Mouse (Mus musculus): Measurements from ENCODE around the gene Zfp316.

DNA sequence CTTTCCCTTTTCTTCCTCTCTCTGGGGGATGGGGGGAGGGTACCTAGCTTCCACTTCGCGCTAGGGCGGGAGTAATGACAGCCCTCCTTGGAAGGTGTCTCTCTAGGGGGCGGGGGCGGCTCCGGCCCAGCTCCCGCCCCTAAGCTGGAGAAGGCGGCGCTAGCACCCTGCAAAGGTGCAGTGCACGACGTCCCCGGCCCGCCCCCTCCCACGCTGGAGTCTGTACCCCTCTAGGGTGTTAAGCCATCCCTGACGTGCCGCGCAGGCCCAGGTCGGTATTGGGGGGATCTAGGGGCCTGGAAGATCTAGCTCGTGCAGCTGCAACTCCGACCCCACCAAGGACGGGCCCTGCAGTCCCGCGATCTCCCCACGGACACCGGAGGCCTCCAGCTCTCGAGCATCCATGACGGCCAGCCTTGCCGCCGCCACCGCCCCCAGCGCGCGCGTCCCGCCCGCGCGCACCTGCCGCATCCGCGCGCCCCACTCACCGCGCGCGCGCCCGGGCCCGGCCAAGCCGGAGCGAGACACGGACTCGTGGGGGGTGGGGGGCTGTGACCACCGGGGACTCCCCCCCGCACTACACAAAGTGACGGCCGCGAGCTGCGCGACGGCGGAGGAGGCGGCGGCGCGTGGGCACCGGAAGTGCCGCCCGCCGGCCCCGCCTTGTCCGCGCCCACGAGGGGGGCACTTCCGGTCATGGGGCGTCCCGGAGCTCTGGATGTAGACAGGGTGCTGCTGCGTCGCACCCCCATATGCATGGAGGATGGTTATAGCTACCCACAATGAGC, at the start of gene Zfp316:
- TF ChIP-seq CTCF (conservative IDR thresholded peaks at IDR 0.05; ENCODE audit: insufficient read depth, insufficient read length, low read depth, low read length) (no peak), POLR2A (IDR thresholded peaks at IDR 0.05; ENCODE audit: low read depth, low read length) (peak; percentile 68)
